Mouse (Mus musculus) G1E (cell line): ENCODE data around the gene Bahcc1. TPM values are rescaled to one million over a fixed set of nuclear protein-coding genes. Genes with fewer than 3 reads are reported as not detected.

Experiments used
- ATAC-seq: 2 replicates; pipeline ENCODE4 v1.8.0; 2016; ENCODE audit warnings: mild to moderate bottlenecking; ENCODE audit not compliant: insufficient number of reproducible peaks, poor library complexity, low FRiP score, severe bottlenecking; ENCODE audit errors: extremely low read depth
- DNase-seq: peaks from one replicate; pipeline ENCODE4 v3.0.0; 2012; ENCODE audit warnings: low spot score
- H3K27me3 ChIP-seq: 2 replicates; pipeline ENCODE4 v1.6.1; 2012; ENCODE audit warnings: mild to moderate bottlenecking, low read length, inconsistent platforms; ENCODE audit not compliant: insufficient read depth
- H3K36me3 ChIP-seq: replicated peaks from 2 replicates; pipeline ENCODE3; 2012; ENCODE audit warnings: mild to moderate bottlenecking, inconsistent platforms
- H3K4me1 ChIP-seq: 2 replicates; pipeline ENCODE4 v1.6.1; 2012; ENCODE audit warnings: low read depth, low read length, inconsistent platforms, mixed read lengths; ENCODE audit not compliant: insufficient read depth
- H3K4me3 ChIP-seq: 2 replicates; pipeline ENCODE4 v1.5.1; 2012; ENCODE audit warnings: low read depth, mild to moderate bottlenecking, inconsistent platforms, low read length, moderate library complexity, mixed read lengths
- H3K9me3 ChIP-seq: replicated peaks from 2 replicates; pipeline ENCODE4 v1.6.1; 2012; ENCODE audit warnings: inconsistent platforms
- CTCF ChIP-seq: IDR thresholded peaks from 2 replicates; pipeline ENCODE4 v1.5.1; 2012; ENCODE audit warnings: low read depth, low read length, inconsistent platforms, mixed read lengths
- GATA1 ChIP-seq: IDR thresholded peaks from 2 replicates; pipeline ENCODE4 v1.6.1; 2012; ENCODE audit warnings: borderline replicate concordance, low read length, inconsistent platforms, mixed read lengths
- GATA2 ChIP-seq: IDR thresholded peaks from 2 replicates; pipeline ENCODE4 v1.6.1; 2012; ENCODE audit warnings: low read depth, low read length, inconsistent platforms, borderline replicate concordance
- POLR2AphosphoS5 ChIP-seq: IDR thresholded peaks from 2 replicates; pipeline ENCODE4 v1.6.1; 2012; ENCODE audit warnings: low read depth, low read length, inconsistent platforms; ENCODE audit not compliant: insufficient replicate concordance
- TAL1 ChIP-seq: conservative IDR thresholded peaks from 2 replicates; pipeline ENCODE4 v1.6.1; 2012; ENCODE audit warnings: low read depth, low read length, inconsistent platforms, mixed read lengths
- polyA plus RNA-seq: library from polyadenylated mRNA; stranded (reverse); fragments of >175 nt; gene quantifications from 2 replicates; pipeline ENCODE4 v1.2.3, GENCODE M21; 2012
- total RNA-seq, 2 experiments: library from RNA; stranded (forward) in 1 of 2; stranded (reverse) in 1 of 2; fragments of 200-1000 nt in 1 of 2; fragments of >200 nt in 1 of 2; fragmentation: Nextera tagmentation in 1 of 2; gene quantifications; 2 replicates each; pipeline ENCODE4 v1.2.3; 2014 to 2017

Bahcc1 gene
- total and polyA plus RNA-seq, 3 experiments: 0.05 to 0.50 TPM; not detected in 1

DNA sequence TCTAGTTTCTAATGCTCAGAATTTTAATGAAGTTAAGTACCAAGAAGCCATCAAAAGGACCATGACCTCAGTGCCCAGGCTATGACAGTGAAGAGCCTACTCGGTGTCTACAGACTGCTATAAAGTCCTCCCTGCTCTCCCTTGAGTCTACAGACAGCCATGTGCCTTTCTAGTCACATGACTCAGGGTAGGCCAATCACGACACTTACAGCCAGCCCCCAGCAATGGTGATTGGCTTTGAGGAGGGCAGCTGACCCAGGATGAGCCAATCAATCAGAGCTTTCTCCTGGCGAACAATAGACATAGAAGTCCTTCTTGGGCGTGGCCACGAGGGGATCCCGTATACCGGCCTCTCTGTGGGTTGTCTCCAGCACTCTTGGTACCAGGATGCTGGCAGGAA lies 65.0 kb downstream of the Bahcc1 start:
- Histone ChIP-seq H3K9me3 (no peaks in the 10 kb centered on the region), H3K36me3 (no peaks in the 10 kb centered on the region), H3K27me3 (peaks cover 57% of the 10 kb centered on the region), H3K4me3 (no peak overlapping the region), H3K4me1 (peaks cover 12% of the 10 kb centered on the region; the same call in 1 of the 2 replicates)
- DNase-seq (no peak), ATAC-seq (no peak)
- no peak for TF ChIP-seq GATA2
- TF ChIP-seq GATA1: no peak
- no peak for TF ChIP-seq POLR2AphosphoS5
- TF ChIP-seq CTCF: no peak
- TF ChIP-seq TAL1: no peak

DNA sequence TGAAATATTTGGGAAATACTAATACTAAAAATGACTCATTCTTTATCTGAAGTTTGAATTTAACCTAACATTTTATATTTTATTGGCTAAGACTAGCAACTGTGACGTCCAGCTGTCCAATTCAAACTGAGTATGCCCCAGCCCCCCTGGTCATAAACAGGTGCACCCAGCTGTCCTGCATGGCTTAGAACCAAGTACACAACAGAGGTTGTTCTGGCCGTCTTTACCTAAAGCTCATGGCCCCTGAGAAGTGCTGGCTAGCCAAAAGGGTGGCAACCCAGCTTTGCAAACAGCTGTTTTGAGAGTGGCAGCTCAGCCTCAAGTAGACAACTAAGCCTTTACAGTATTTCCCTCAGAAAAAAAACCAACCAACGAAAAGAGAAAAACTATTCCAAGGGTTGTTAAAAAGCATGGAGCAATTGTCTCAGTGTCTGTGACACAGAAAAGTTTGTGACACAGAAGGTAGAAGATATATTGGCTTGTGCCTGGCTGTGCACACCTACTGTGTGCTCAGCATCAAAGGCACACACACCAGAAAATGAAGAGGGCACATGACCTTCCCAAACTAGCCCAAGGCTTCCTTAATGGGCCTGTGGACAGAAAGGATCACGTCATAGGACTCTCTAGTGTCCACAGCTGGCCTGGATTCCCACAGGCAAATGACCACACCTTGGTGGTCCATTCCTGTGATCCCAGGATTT lies 65.8 kb downstream of the Bahcc1 start:
- Histone ChIP-seq H3K27me3 (peaks cover 61% of the 10 kb centered on the region), H3K4me1 (peaks cover 16% of the 10 kb centered on the region)
- TF ChIP-seq GATA2 (no peak), POLR2AphosphoS5 (no peak), CTCF (no peak), GATA1 (no peak), TAL1 (no peak)

DNA sequence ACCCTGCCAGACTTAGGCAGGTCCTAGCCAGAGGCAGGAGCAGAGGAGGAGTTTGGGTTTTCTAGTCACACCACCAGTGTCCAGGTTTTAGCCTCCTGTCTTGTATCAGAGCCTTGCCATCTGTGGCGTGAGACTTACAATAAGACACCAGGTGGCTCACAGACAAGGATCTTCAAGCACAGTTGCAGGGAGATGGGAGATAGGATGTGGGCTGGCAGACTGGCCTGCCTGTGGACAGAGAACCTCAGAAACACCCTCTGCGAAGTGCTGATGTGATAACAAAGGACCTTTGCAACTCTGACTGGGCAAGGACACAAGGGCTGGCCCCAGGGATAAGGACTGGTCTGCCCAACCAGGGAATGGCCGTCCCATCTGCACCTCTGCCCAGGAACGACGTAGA lies 66.7 kb downstream of the Bahcc1 start:
- ATAC-seq: no peak; the same call in 1 of the 2 replicates
- Histone ChIP-seq H3K4me3 (no peak overlapping the region), H3K27me3 (peaks cover 63% of the 10 kb centered on the region), H3K9me3 (no peaks in the 10 kb centered on the region), H3K4me1 (peaks cover 23% of the 10 kb centered on the region), H3K36me3 (no peaks in the 10 kb centered on the region)
- DNase-seq: no peak
- TF ChIP-seq GATA2 (no peak), POLR2AphosphoS5 (no peak), TAL1 (no peak), GATA1 (no peak), CTCF (no peak)

More for the DNA sequence above, 65.8 kb downstream of the Bahcc1 start:
- DNase-seq (no peak), ATAC-seq (no peak)
- H3K4me3 ChIP-seq: no peak overlapping the region
- H3K9me3 ChIP-seq: no peaks in the 10 kb centered on the region
- H3K36me3 ChIP-seq: no peaks in the 10 kb centered on the region

DNA sequence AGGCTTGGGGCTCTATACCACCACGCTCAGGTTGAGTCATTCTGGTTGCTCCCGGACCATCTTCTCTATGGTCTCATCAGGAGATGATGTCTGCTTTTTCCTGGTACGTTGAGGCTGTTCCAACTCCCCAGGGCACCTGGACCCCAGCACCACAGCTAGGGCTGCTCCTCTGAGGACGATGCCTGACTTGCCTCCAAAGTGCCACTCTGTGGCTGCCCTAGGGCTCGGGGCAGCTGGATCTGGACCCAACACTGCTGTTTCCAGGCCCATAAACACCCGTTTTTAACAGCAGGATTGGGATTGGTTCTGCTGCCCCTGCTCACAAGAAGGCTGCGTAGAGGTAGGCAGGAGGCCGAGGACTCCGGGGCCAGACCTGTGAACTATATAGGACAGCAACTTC lies 70.4 kb downstream of the Bahcc1 start:
- no peak overlapping the region for H3K4me3 ChIP-seq
- H3K36me3 ChIP-seq: no peaks in the 10 kb centered on the region
- DNase-seq (no peak), ATAC-seq (no peak)
- peaks cover 74% of the 10 kb centered on the region for H3K27me3 ChIP-seq
- TF ChIP-seq POLR2AphosphoS5: no peak
- no peak for TF ChIP-seq CTCF
- TF ChIP-seq GATA2: no peak
- no peak for TF ChIP-seq TAL1
- no peak for TF ChIP-seq GATA1
- H3K9me3 ChIP-seq: no peaks in the 10 kb centered on the region
- peaks cover 41% of the 10 kb centered on the region for H3K4me1 ChIP-seq

DNA sequence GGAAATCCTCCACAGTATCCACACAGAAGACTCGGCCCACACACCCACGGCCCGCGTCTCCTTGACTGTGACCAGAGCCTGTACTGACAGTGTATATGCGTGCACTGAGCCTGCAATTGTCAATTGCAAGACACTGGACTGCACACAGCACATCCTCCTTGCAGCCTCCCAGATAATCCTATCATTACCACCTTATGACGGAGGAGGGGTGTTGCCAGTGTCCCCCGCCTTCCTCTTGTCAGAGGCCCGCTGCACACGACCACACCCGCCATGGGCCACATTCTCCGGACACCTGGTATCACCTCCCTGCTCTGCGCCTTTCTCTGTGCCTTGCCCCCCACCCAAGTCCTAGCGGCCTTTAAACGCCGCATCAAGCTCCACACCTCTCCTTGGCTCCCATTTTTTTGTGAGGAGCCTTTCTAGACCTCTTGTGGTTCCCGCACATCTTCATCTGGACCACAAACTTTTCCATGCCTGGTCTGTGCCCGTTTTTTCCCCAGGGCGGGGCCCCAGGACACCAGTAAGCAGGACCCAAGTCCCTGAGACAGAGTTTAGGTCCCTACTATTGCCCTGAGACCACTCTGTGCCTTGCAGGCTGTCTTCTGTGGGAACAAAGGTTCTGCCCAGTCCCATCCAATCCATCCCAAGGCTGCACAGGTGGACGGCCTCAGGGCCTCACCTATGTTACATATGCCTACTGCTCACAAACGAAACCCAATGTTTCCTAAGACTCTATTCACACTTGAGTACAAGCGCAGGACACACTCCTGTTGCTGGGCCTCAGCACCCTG lies 71.0 kb downstream of the Bahcc1 start:
- Histone ChIP-seq H3K27me3 (peaks cover 80% of the 10 kb centered on the region), H3K9me3 (no peaks in the 10 kb centered on the region), H3K4me1 (peaks cover 47% of the 10 kb centered on the region), H3K4me3 (no peak overlapping the region), H3K36me3 (no peaks in the 10 kb centered on the region)
- DNase-seq (no peak), ATAC-seq (no peak)
- TF ChIP-seq GATA1: no peak
- no peak for TF ChIP-seq TAL1
- no peak for TF ChIP-seq POLR2AphosphoS5
- no peak for TF ChIP-seq GATA2
- no peak for TF ChIP-seq CTCF

DNA sequence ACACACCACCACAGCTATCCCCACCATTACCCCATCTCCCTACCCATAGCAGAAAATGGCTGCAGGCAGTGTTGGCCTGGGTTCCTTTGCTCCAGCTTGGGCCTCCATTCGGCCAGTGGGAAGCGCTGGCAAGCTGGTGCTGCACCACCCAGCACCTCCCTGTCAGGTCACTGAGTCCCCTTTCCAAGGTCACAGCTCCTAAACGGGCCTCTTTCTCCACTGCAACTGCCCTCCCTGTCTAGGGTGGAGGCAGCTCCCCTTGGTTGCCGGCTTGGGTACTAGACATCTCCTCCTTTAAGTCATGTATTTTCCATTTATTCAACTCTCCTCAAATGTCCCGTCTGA lies 71.6 kb downstream of the Bahcc1 start:
- TF ChIP-seq TAL1 (no peak), GATA2 (no peak), POLR2AphosphoS5 (no peak), CTCF (no peak), GATA1 (no peak)
- Histone ChIP-seq H3K9me3 (no peaks in the 10 kb centered on the region), H3K36me3 (no peaks in the 10 kb centered on the region), H3K4me1 (peaks cover 45% of the 10 kb centered on the region), H3K4me3 (no peak overlapping the region), H3K27me3 (peaks cover 82% of the 10 kb centered on the region)
- DNase-seq: no peak
- no peak for ATAC-seq
